Comparison of ENCODE assay signal across 11 mouse cellular contexts in the genomic region with DNA sequence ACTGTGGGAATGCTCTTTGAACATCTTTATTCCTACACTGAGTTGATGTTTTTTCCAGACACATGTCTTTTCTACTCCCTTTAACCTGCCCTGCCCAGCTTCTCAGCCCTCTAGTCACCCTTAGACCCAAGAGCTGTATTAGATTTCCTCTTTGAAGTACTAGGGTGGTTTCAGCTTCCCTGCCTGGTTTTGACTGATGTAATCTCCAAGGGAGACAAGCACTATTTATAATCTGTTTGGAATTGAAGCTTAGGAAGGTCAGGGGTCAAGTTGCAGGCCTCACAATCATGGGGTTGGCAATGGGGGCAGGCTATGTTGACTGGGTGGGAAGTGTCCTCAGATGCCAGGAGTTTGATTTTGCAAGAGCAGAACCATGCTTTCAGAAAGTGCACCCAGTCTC.
DNase-seq lines count a peak whose midpoint lies in the region; ATAC-seq and TF ChIP-seq lines count a peak whose summit lies in the region.
"Had no signal": no experiment of that assay in that cellular context is flagged by ENCODE, and none has a peak within 500 bp of the region (broad histone marks: within the 10 kb centered on the region; RNA-seq: fewer than 3 reads in every experiment).

No protein-coding gene starts in this region.

- no peak overlapping the region for H3K27ac ChIP-seq in kidney, embryonic 14.5 days (ENCODE audit: low read depth, low read length)
- no peak overlapping the region for H3K27ac ChIP-seq in kidney, adult 2 months (ENCODE audit: insufficient read depth, low read depth, low read length)
- H3K27ac ChIP-seq: forebrain, embryonic 10.5 days; hindbrain, embryonic 15.5 days had no signal

- no peak overlapping the region for H3K9ac ChIP-seq in kidney, embryonic 14.5 days (ENCODE audit: low read depth, low read length)
- H3K9ac ChIP-seq: hindbrain, embryonic 15.5 days had no signal

- H3K4me2 ChIP-seq in kidney, embryonic 14.5 days (replicated peaks; ENCODE audit: low read depth, low read length), result no peak overlapping the region
- H3K4me2 ChIP-seq: hindbrain, embryonic 15.5 days had no signal

- no peaks in the 10 kb centered on the region for H3K36me3 ChIP-seq in kidney, embryonic 14.5 days (ENCODE audit: control insufficient read depth, insufficient read depth, low read length)
- H3K36me3 ChIP-seq in kidney, adult 2 months (ENCODE audit: control insufficient read depth, insufficient read depth, low read length), result no peaks in the 10 kb centered on the region
- H3K36me3 ChIP-seq: forebrain, embryonic 10.5 days; hindbrain, embryonic 15.5 days had no signal

- no peak for DNase-seq in kidney, adult 2 months
- peak; percentile 67 for DNase-seq in embryo, embryonic 10.5 days (ENCODE audit: low spot score)
- DNase-seq in gastrocnemius, postnatal 14 days, result peak; percentile 10
- DNase-seq in right cerebral cortex, adult 18-20 months, result no peak
- DNase-seq: cerebellum, postnatal 36 days; thymus, postnatal 36 days had no signal

- H3K27me3 ChIP-seq in kidney, embryonic 14.5 days (ENCODE audit: control insufficient read depth, insufficient read depth, low read length), result no peaks in the 10 kb centered on the region
- H3K27me3 ChIP-seq in kidney, adult 2 months (replicated peaks; ENCODE audit: control insufficient read depth, insufficient read depth, low read length), result no peaks in the 10 kb centered on the region
- H3K27me3 ChIP-seq: hindbrain, embryonic 15.5 days had no signal

- TF ChIP-seq POLR2A in kidney, adult 2 months (IDR thresholded peaks at IDR 0.05; ENCODE audit: low read depth, low read length), result no peak

- H3K4me3 ChIP-seq in kidney, embryonic 14.5 days (ENCODE audit: low read length), result no peak overlapping the region
- H3K4me3 ChIP-seq in kidney, adult 2 months (ENCODE audit: insufficient read depth, low read depth, low read length), result no peak overlapping the region
- H3K4me3 ChIP-seq: forebrain, embryonic 10.5 days; hindbrain, embryonic 15.5 days had no signal

- H3K4me1 ChIP-seq in kidney, embryonic 14.5 days (ENCODE audit: control insufficient read depth, insufficient read depth, low read length), result no peaks in the 10 kb centered on the region
- H3K4me1 ChIP-seq in kidney, adult 2 months (ENCODE audit: control insufficient read depth, insufficient read depth, low read length), result no peaks in the 10 kb centered on the region
- H3K4me1 ChIP-seq: hindbrain, embryonic 15.5 days had no signal

- TF ChIP-seq CTCF in kidney, adult 2 months (conservative IDR thresholded peaks at IDR 0.05; ENCODE audit: insufficient read depth, insufficient read length, low read depth, low read length), result no peak

- intact Hi-C loops in gastrocnemius, postnatal 14 days (cut with DNase I; ENCODE audit: low total_unique reads), result no loop called here

- no peaks in the 10 kb centered on the region for H3K9me3 ChIP-seq in kidney, embryonic 14.5 days (ENCODE audit: control insufficient read depth, low read length)
- H3K9me3 ChIP-seq: forebrain, embryonic 10.5 days; hindbrain, embryonic 15.5 days had no signal

- peak; percentile 71 for ATAC-seq in kidney, embryonic 14.5 days (ENCODE audit: low FRiP score, low TSS enrichment)
- peak; percentile 46 for ATAC-seq in megakaryocyte progenitor cell, adult 5-6 weeks (replicated peaks; ENCODE audit: poor library complexity)
- ATAC-seq in CD4-positive, CD25-positive, alpha-beta regulatory T cell, adult 4 months, result no peak

Comparison
In these comparisons a context has a peak if more than half of its experiments do, and no peak if none do; other contexts are left out.
1. DNase-seq: peak in embryo, embryonic 10.5 days (single experiment) and gastrocnemius, postnatal 14 days (single experiment); none in kidney, adult 2 months (single experiment) and right cerebral cortex, adult 18-20 months (single experiment).